Mouse (Mus musculus) cortical plate, adult 2 months (tissue): ENCODE measurements around the gene Timm13.

ENCODE experiments used
- CTCF ChIP-seq: fragments of 200-500 bp; IDR thresholded peaks from 2 replicates; pipeline ENCODE4 v1.5.1; 2011; ENCODE audit warnings: mild to moderate bottlenecking, control low read depth, low read length; ENCODE audit not compliant: insufficient read depth; ENCODE audit errors: extremely low read depth
- POLR2A ChIP-seq: fragments of 200-500 bp; IDR thresholded peaks from 2 replicates; pipeline ENCODE4 v1.6.1; 2011; ENCODE audit warnings: mild to moderate bottlenecking, low read length, control low read depth; ENCODE audit not compliant: insufficient read depth; ENCODE audit errors: extremely low read depth

DNA sequence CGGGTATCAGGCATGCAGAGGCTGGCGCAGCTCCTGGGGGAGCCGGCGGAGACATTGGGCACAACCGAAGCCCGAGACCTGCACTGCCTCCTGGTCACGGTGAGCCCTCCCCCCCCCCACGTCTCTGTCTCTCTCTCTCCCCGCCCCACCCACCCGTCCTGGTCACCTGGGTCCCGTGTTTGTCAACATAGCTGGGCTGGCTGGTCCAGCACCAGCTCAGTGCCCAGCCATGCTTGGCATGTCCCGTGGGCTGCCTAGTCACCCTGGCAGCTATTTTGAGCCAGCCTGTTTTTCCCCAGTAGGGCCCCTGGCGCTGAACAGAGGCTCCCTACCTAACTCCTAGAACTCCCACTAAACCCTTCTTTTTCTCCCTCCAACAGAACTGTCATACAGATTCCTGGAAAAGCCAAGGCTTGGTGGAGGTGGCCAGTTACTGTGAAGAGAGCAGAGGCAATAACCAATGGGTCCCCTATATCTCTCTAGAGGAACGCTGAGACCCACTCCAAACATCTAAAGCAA lies 30.4 kb upstream of the Timm13 start:
- TF ChIP-seq POLR2A, result no peak
- no peak for TF ChIP-seq CTCF
